Mouse (Mus musculus) midbrain, postnatal 0 days (tissue): ENCODE data around the gene Cpeb1. TPM values are rescaled to one million over a fixed set of nuclear protein-coding genes. Genes with fewer than 3 reads are reported as not detected.

Experiments used
- ATAC-seq: fragments of 200-750 bp; cut with Nextera tagmentation; 2 replicates; pipeline ENCODE4 v1.8.0; 2017; ENCODE audit warnings: moderate number of reproducible peaks, mild to moderate bottlenecking, moderate TSS enrichment, moderate library complexity; ENCODE audit not compliant: low FRiP score
- DNase-seq: peaks from one replicate; pipeline ENCODE4 v3.0.0-alpha.2; 2015; ENCODE audit warnings: low spot score
- H3K27ac ChIP-seq: fragments of 300-500 bp; sonication (generic); 2 replicates; pipeline ENCODE4 v1.5.1; 2014; ENCODE audit warnings: low read depth, mild to moderate bottlenecking, low read length, mixed read lengths
- H3K27me3 ChIP-seq: fragments of 300-500 bp; sonication (generic); 2 replicates; pipeline ENCODE4 v1.6.1; 2014; ENCODE audit warnings: low read length, control low read depth, mixed read lengths; ENCODE audit not compliant: insufficient read depth
- H3K36me3 ChIP-seq: fragments of 300-500 bp; sonication (generic); 2 replicates; pipeline ENCODE4 v1.6.1; 2014; ENCODE audit warnings: low read length, control low read depth, mixed read lengths; ENCODE audit not compliant: insufficient read depth
- H3K4me1 ChIP-seq: fragments of 300-500 bp; sonication (generic); 2 replicates; pipeline ENCODE4 v1.6.1; 2014; ENCODE audit warnings: mild to moderate bottlenecking, control low read depth, antibody characterized with exemption, low read length, mixed read lengths; ENCODE audit not compliant: insufficient read depth
- H3K4me2 ChIP-seq: fragments of 300-500 bp; sonication (generic); 2 replicates; pipeline ENCODE4 v1.6.1; 2014; ENCODE audit warnings: low read depth, mild to moderate bottlenecking, low read length, mixed read lengths; ENCODE audit not compliant: poor library complexity, severe bottlenecking
- H3K4me3 ChIP-seq: fragments of 300-500 bp; sonication (generic); 2 replicates; pipeline ENCODE4 v1.5.1; 2014; ENCODE audit warnings: low read depth, mild to moderate bottlenecking, low read length, moderate library complexity
- H3K9ac ChIP-seq: fragments of 300-500 bp; sonication (generic); replicated peaks from 2 replicates; pipeline ENCODE4 v1.6.1; 2014; ENCODE audit warnings: mild to moderate bottlenecking, low read length, moderate library complexity, mixed read lengths; ENCODE audit not compliant: poor library complexity, severe bottlenecking
- H3K9me3 ChIP-seq: fragments of 300-500 bp; sonication (generic); 2 replicates; pipeline ENCODE4 v1.6.1; 2016; ENCODE audit warnings: low read length, control low read depth
- CTCF ChIP-seq: IDR thresholded peaks from 2 replicates; pipeline ENCODE4 v1.5.1; 2016; ENCODE audit warnings: antibody characterized with exemption, mild to moderate bottlenecking
- WGBS: fragments of 180-500 bp; shearing (Covaris S2); extraction: QIAGEN DNeasy Blood & Tissue Kit; methylation state at CpG from one replicate; pipeline ENCODE4 v1.1.7; 2014; 5-methylcytosine and 5-hydroxymethylcytosine counted together
- polyA plus RNA-seq: library from polyadenylated mRNA; unstranded; fragments of >200 nt; fragmentation: Nextera tagmentation; extraction: Ambion mirVana; gene quantifications from 2 replicates; pipeline ENCODE4 v1.2.1, GENCODE M21; 2015
- total RNA-seq: library from RNA; depleted of rRNA; stranded (reverse); fragments of >200 nt; gene quantifications from 2 replicates; pipeline ENCODE4 v1.2.3, GENCODE M21; 2014

Cpeb1 gene
- total and polyA plus RNA-seq, 2 experiments from 2014 or later: 7.3 to 10.0 TPM

DNA sequence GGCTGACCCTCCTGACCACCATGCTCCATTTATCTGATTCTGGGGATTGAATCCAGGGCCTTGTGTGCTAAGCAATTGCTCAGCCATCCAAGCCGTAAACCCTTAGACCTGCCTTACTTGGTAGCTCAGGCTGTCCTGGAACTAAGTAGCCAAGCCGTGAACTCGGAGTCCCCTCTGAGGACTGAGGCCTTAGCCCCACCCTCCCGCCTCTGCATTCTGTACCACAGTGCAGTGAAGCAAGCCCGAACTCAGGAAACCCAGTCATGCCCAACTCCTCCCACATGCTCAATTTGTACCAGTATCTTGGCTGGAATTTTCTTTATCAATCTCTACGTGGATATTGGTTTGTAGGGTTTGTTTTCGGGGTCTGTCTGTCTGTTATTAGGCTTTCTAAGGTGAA is 123.4 kb downstream of the Cpeb1 start:
- ATAC-seq (no peak), DNase-seq (no peak)
- Histone ChIP-seq H3K4me1 (no peaks in the 10 kb centered on the region), H3K9ac (no peak overlapping the region), H3K27ac (no peak overlapping the region), H3K4me3 (no peak overlapping the region), H3K36me3 (peaks cover 18% of the 10 kb centered on the region), H3K27me3 (no peaks in the 10 kb centered on the region), H3K4me2 (no peak overlapping the region), H3K9me3 (no peaks in the 10 kb centered on the region)
- TF ChIP-seq CTCF: no peak
- 81% methylated on average over 7 of the region's 7 CpGs for WGBS

DNA sequence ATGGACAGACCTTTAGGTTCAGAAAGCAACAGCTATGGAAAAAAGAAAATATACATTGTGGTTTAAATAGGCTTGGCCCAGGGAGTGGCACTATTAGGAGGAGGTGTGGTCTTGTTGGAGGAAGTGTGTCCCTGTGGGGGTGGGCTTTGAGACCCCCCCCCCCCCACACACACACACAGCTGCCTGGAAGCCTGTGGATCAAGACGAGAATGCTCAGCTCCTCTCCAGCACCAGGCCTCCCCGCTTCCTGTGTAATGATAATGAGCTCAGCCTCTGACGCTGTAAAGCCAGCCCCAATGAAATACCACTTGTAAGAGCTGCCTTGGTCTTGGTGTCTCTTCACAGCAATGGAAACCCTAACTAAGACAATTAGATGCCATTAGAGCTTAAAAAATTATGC is 124.5 kb downstream of the Cpeb1 start:
- Histone ChIP-seq H3K36me3 (peaks cover 14% of the 10 kb centered on the region), H3K9ac (no peak overlapping the region), H3K4me3 (no peak overlapping the region), H3K27ac (no peak overlapping the region), H3K9me3 (no peaks in the 10 kb centered on the region), H3K27me3 (no peaks in the 10 kb centered on the region), H3K4me2 (no peak overlapping the region), H3K4me1 (no peaks in the 10 kb centered on the region)
- no peak for TF ChIP-seq CTCF
- DNase-seq (no peak), ATAC-seq (no peak)
- 20% methylated on average over 3 of the region's 3 CpGs for WGBS

DNA sequence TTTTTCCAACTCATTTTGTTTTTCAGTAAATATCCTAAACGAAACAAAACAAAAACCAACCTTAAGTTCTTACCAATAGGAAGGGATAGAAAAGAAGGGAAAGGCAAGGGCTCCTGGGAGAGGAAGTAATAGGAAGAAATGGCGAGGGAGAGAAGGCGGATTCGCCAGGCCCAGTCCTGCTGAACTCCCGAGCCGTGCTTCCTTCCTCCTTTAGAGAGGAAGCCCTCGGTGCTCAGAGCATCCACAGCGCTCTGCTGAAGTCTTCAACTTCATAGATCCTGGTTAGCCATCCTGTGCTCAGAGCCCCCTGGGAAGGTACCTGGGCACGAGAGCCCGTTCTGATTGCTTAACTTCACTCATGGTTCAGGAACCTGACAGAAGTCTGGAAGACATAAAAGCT is 127.6 kb downstream of the Cpeb1 start:
- H3K9me3 ChIP-seq: no peaks in the 10 kb centered on the region
- 83% methylated on average over 10 of the region's 10 CpGs for WGBS
- H3K27me3 ChIP-seq: no peaks in the 10 kb centered on the region
- TF ChIP-seq CTCF: no peak
- no peaks in the 10 kb centered on the region for H3K4me1 ChIP-seq
- no peak overlapping the region for H3K27ac ChIP-seq
- ATAC-seq (no peak), DNase-seq (no peak)
- peaks cover 7% of the 10 kb centered on the region for H3K36me3 ChIP-seq
- no peak overlapping the region for H3K4me3 ChIP-seq
- no peak overlapping the region for H3K4me2 ChIP-seq
- H3K9ac ChIP-seq: no peak overlapping the region

DNA sequence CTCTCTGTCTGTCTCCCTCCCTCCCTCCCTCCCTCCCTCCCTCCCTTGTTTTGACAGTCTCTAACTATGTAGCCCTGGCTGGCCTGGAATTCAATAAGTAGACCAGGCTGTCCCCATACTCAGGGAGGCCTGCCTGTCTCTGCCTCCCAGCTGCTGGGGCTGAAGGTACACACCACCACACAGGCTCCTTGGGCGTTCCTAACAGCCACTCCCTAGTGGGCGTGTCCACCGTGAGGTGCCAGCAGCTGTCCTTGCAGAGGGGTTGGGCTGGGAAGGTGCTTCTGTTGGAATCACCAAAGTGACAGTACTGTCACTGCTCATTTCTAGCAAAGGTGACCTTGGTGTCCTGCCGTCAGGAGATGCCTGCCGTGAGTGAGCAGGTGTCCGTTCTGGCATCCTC is 128.4 kb downstream of the Cpeb1 start:
- WGBS: 83% methylated on average over 6 of the region's 6 CpGs
- Histone ChIP-seq H3K27ac (no peak overlapping the region), H3K4me3 (no peak overlapping the region), H3K9ac (no peak overlapping the region), H3K4me2 (no peak overlapping the region), H3K4me1 (no peaks in the 10 kb centered on the region), H3K36me3 (peaks cover 5% of the 10 kb centered on the region; the same call in 1 of the 2 replicates), H3K27me3 (no peaks in the 10 kb centered on the region), H3K9me3 (no peaks in the 10 kb centered on the region)
- ATAC-seq (no peak), DNase-seq (no peak)
- no peak for TF ChIP-seq CTCF

DNA sequence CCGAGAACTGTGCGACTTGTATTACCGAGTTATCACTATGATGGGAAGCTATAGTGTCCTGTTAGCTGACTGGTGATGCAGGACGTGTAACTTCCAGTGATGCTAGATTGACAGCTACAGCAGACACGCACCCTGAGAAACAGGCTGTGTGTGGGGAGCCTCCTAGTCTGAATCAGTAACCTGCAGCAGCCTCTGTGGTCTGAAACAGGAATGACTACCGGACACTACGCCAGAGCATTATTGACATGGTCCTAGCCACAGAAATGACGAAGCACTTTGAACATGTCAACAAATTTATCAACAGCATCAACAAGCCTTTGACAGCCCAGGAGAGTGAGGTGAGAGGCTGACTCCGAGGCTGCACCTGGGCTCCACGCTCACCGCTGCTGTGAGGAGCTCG is 129.2 kb downstream of the Cpeb1 start:
- no peak for TF ChIP-seq CTCF
- H3K4me2 ChIP-seq: no peak overlapping the region
- H3K27me3 ChIP-seq: no peaks in the 10 kb centered on the region
- DNase-seq: no peak
- no peak overlapping the region for H3K9ac ChIP-seq
- no peak overlapping the region for H3K4me3 ChIP-seq
- no peaks in the 10 kb centered on the region for H3K9me3 ChIP-seq
- no peaks in the 10 kb centered on the region for H3K4me1 ChIP-seq
- 91% methylated on average over 12 of the region's 12 CpGs for WGBS
- H3K27ac ChIP-seq: no peak overlapping the region
- H3K36me3 ChIP-seq: peaks cover 5% of the 10 kb centered on the region; the same call in 1 of the 2 replicates
- ATAC-seq: no peak; the same call in 1 of the 2 replicates

DNA sequence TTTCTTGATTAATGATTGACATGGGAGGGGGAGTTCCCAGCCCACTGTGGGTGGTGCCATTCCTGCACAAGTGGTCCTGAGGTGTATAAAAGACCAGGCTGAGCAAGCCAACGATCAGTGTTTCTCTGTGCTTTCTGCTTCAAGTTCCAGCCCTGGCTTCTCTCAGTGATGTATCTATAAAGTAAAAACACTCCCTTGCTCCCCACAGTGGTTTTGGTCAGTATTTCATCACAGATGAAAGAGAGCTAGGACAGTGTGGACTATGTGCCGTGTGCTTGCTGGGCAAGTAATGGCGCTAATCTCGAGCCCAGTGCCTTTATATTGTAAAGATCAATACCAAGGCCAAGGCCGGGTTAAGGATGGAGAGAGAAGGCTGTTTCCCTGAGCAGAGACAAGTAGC is 133.5 kb downstream of the Cpeb1 start:
- DNase-seq: peak; percentile 45
- no peak overlapping the region for H3K4me3 ChIP-seq
- H3K36me3 ChIP-seq: no peaks in the 10 kb centered on the region
- no peak overlapping the region for H3K9ac ChIP-seq
- ATAC-seq: no peak
- TF ChIP-seq CTCF: peak; percentile 59
- H3K27ac ChIP-seq: no peak overlapping the region
- no peak overlapping the region for H3K4me2 ChIP-seq
- no peaks in the 10 kb centered on the region for H3K4me1 ChIP-seq
- no peaks in the 10 kb centered on the region for H3K9me3 ChIP-seq
- H3K27me3 ChIP-seq: no peaks in the 10 kb centered on the region
- WGBS: 77% methylated on average over 5 of the region's 5 CpGs
